Mouse (Mus musculus) embryonic facial prominence, embryonic 12.5 days (tissue): Measurements from ENCODE around the gene Slfn3. TPM values are rescaled to one million over a fixed set of nuclear protein-coding genes. Genes with fewer than 3 reads are reported as not detected.
"Not testable (repeated sequence)": the region's sequence is repeated elsewhere in the genome, so short reads cannot be mapped to it uniquely, and the experiment has no call there.

ENCODE experiments used
- ATAC-seq: fragments of 200-750 bp; cut with Nextera tagmentation; 2 replicates; pipeline ENCODE4 v1.8.0; 2017; ENCODE audit not compliant: insufficient number of reproducible peaks, insufficient read depth, low FRiP score, low TSS enrichment
- H3K27ac ChIP-seq: fragments of 300-500 bp; sonication (generic); 2 replicates; pipeline ENCODE4 v1.5.1; 2016; ENCODE audit warnings: mild to moderate bottlenecking
- H3K27me3 ChIP-seq: fragments of 300-500 bp; sonication (generic); 2 replicates; pipeline ENCODE4 v1.6.1; 2016; ENCODE audit warnings: mild to moderate bottlenecking, moderate library complexity
- H3K36me3 ChIP-seq: fragments of 300-500 bp; sonication (generic); 2 replicates; pipeline ENCODE4 v1.6.1; 2016; ENCODE audit warnings: mild to moderate bottlenecking
- H3K4me1 ChIP-seq: fragments of 300-500 bp; sonication (generic); 2 replicates; pipeline ENCODE4 v1.6.1; 2016
- H3K4me2 ChIP-seq: fragments of 300-500 bp; sonication (generic); replicated peaks from 2 replicates; pipeline ENCODE4 v1.6.1; 2016; ENCODE audit warnings: mild to moderate bottlenecking, moderate library complexity
- H3K4me3 ChIP-seq: fragments of 300-500 bp; sonication (generic); 2 replicates; pipeline ENCODE4 v1.5.1; 2016; ENCODE audit warnings: mild to moderate bottlenecking
- H3K9ac ChIP-seq: fragments of 300-500 bp; sonication (generic); 2 replicates; pipeline ENCODE4 v1.6.1; 2016; ENCODE audit warnings: mild to moderate bottlenecking, moderate library complexity
- H3K9me3 ChIP-seq: fragments of 300-500 bp; sonication (generic); 2 replicates; pipeline ENCODE4 v1.6.1; 2016; ENCODE audit warnings: mild to moderate bottlenecking, moderate library complexity
- WGBS: fragments of 180-500 bp; shearing (Covaris S2); methylation state at CpG from one replicate; pipeline ENCODE4 v1.1.7; 2016; 5-methylcytosine and 5-hydroxymethylcytosine counted together
- polyA plus RNA-seq: library from polyadenylated mRNA; unstranded; fragments of >200 nt; fragmentation: Nextera tagmentation; extraction: Ambion mirVana; gene quantifications from 2 replicates; pipeline ENCODE4 v1.2.1, GENCODE M21; 2016

The Slfn3 gene
- 1.8 and 2.4 TPM in 2 replicates for polyA plus RNA-seq

DNA sequence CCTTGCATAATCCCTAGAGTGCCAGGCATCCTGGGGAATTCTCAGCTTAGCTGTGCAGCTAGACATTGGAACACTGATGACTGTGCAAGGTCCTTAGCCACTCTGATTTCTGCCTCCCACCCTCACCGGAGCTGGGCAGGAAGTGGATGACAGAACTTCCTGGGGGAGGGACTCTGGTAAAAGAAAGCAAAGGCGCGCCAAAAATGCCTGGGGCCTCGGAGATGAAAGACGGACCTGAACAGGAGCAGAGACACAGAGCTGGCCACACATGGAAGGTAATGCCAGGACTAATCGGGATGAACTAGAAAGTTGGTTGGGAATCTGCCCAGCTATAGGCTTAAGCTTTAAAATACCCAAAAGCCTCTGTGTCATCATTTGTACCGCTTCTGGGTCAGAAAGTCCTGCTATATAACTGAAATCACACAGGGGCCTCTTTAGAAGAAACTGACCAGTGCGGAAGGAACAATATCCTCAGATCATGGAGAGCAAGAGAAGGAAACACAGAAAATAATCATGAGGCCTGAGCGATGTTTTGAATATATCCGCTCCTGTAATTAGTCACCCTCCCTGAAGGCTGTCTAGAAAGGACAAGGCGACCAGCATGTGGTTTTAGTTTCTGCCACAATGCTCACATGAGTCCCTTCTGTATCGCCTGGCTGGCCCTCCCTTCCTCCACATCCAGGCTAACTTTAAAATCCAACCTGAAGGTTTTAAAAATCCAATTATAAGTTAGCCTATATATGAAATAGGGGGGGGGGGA lies at the start of gene Slfn3:
Gene Slfn3 (plus strand): TSS at position 197 of the 760 bp plus-strand sequence.
- Histone ChIP-seq H3K27me3 (no peaks in the 10 kb centered on the region), H3K9me3 (no peaks in the 10 kb centered on the region), H3K36me3 (no peaks in the 10 kb centered on the region), H3K4me3 (0 out of 2 replicates have a peak within 1 kb of the TSS, but pooled peaks have one; percentile 5), H3K4me2 (peak within 1 kb of the TSS; percentile 19), H3K9ac (no peak within 1 kb of the TSS), H3K27ac (no peak within 1 kb of the TSS), H3K4me1 (no peaks in the 10 kb centered on the region)
- WGBS: 54% methylated on average over 12 of the region's 12 CpGs
- no peak for ATAC-seq

- not testable (repeated sequence) for H3K27me3 ChIP-seq, H3K4me3 ChIP-seq, H3K36me3 ChIP-seq, H3K9me3 ChIP-seq, ATAC-seq, H3K27ac ChIP-seq, H3K4me2 ChIP-seq, H3K9ac ChIP-seq, H3K4me1 ChIP-seq
- no CpG with 5 or more reads among the region's 1 CpGs for WGBS
Measured at GRCm38 (mm10) chr11:83148939-83149338, 42.2 kb upstream of the Slfn3 start.

GRCm38 (mm10) chr11:83174948-83175539 lies 16.1 kb upstream of the Slfn3 start, which contains the start of gene Slfn4:
Gene Slfn4 (plus strand): TSS chr11:83175186.
- H3K9ac ChIP-seq: no peak within 1 kb of the TSS
- ATAC-seq: no peak
- H3K27ac ChIP-seq: no peak within 1 kb of the TSS
- H3K4me3 ChIP-seq: no peak within 1 kb of the TSS
- H3K27me3 ChIP-seq: no peaks in the 10 kb centered on the region
- H3K4me2 ChIP-seq: no peak within 1 kb of the TSS
- H3K9me3 ChIP-seq: no peaks in the 10 kb centered on the region
- H3K4me1 ChIP-seq: no peaks in the 10 kb centered on the region
- WGBS: 87% methylated on average over 12 of the region's 12 CpGs
- no peaks in the 10 kb centered on the region for H3K36me3 ChIP-seq

GRCm38 (mm10) chr11:83192001-83192400 lies 871 bp downstream of the Slfn3 start:
- H3K27me3 ChIP-seq: no peaks in the 10 kb centered on the region
- 66% methylated on average over 3 of the region's 3 CpGs for WGBS
- peak overlapping the region; percentile 19 for H3K4me2 ChIP-seq
- no peaks in the 10 kb centered on the region for H3K4me1 ChIP-seq
- no peak overlapping the region for H3K4me3 ChIP-seq
- ATAC-seq: no peak
- no peak overlapping the region for H3K27ac ChIP-seq
- no peaks in the 10 kb centered on the region for H3K9me3 ChIP-seq
- no peak overlapping the region for H3K9ac ChIP-seq
- no peaks in the 10 kb centered on the region for H3K36me3 ChIP-seq

- H3K9me3 ChIP-seq: no peaks in the 10 kb centered on the region
- no peaks in the 10 kb centered on the region for H3K36me3 ChIP-seq
- H3K27me3 ChIP-seq: no peaks in the 10 kb centered on the region
- ATAC-seq: no peak
- H3K9ac ChIP-seq: no peak overlapping the region
- H3K27ac ChIP-seq: no peak overlapping the region
- no peak overlapping the region for H3K4me3 ChIP-seq
- H3K4me1 ChIP-seq: no peaks in the 10 kb centered on the region
- H3K4me2 ChIP-seq: no peak overlapping the region
Measured at GRCm38 (mm10) chr11:83205002-83205401, 13.9 kb downstream of the Slfn3 start.

GRCm38 (mm10) chr11:83216119-83216518 lies 25.0 kb downstream of the Slfn3 start:
- H3K27me3 ChIP-seq: no peaks in the 10 kb centered on the region
- no peak overlapping the region for H3K4me2 ChIP-seq
- no peak overlapping the region for H3K9ac ChIP-seq
- H3K36me3 ChIP-seq: no peaks in the 10 kb centered on the region
- H3K9me3 ChIP-seq: no peaks in the 10 kb centered on the region
- no peak for ATAC-seq
- 61% methylated on average over 1 of the region's 1 CpGs for WGBS
- no peaks in the 10 kb centered on the region for H3K4me1 ChIP-seq
- no peak overlapping the region for H3K4me3 ChIP-seq
- no peak overlapping the region for H3K27ac ChIP-seq

GRCm38 (mm10) chr11:83221328-83221877 lies 30.3 kb downstream of the Slfn3 start:
- WGBS: 86% methylated on average over 1 of the region's 1 CpGs
- H3K4me3 ChIP-seq: no peak overlapping the region
- H3K4me2 ChIP-seq: no peak overlapping the region
- H3K9me3 ChIP-seq: no peaks in the 10 kb centered on the region
- H3K9ac ChIP-seq: no peak overlapping the region
- ATAC-seq: no peak
- H3K27me3 ChIP-seq: no peaks in the 10 kb centered on the region
- H3K36me3 ChIP-seq: no peaks in the 10 kb centered on the region
- no peaks in the 10 kb centered on the region for H3K4me1 ChIP-seq
- no peak overlapping the region for H3K27ac ChIP-seq

DNA sequence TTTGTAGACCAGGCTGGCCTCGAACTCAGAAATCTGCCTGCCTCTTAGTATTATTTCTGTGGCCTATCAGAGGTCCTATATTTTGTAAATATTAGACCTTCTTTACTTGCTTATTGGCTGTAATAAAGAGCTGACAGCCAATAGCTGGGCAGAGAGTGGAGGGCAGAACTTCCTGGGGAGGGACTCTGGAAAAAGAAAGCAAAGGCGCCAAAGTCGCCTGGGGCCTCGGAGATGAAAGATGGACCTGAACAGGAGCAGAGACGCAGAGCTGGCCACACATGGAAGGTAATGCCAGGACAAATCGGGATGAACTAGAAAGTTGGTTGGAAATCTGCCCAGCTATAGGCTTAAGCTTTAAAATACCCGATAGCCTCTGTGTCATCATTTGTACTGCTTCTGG lies 32.2 kb downstream of the Slfn3 start:
- no peaks in the 10 kb centered on the region for H3K36me3 ChIP-seq
- H3K27ac ChIP-seq: no peak overlapping the region
- no peaks in the 10 kb centered on the region for H3K4me1 ChIP-seq
- no peaks in the 10 kb centered on the region for H3K27me3 ChIP-seq
- H3K9ac ChIP-seq: no peak overlapping the region
- no peaks in the 10 kb centered on the region for H3K9me3 ChIP-seq
- H3K4me3 ChIP-seq: no peak overlapping the region
- WGBS: 81% methylated on average over 7 of the region's 7 CpGs
- no peak overlapping the region for H3K4me2 ChIP-seq
- ATAC-seq: no peak

- not testable (repeated sequence) for H3K9ac ChIP-seq, H3K9me3 ChIP-seq, H3K27ac ChIP-seq, H3K27me3 ChIP-seq, H3K4me2 ChIP-seq, H3K36me3 ChIP-seq, ATAC-seq, H3K4me1 ChIP-seq, H3K4me3 ChIP-seq
- WGBS: 70% methylated on average over 5 of the region's 5 CpGs
Measured at GRCm38 (mm10) chr11:83223793-83224192, 32.7 kb downstream of the Slfn3 start.

GRCm38 (mm10) chr11:83224217-83224616 lies 33.1 kb downstream of the Slfn3 start:
- Histone ChIP-seq H3K27me3 (no peaks in the 10 kb centered on the region), H3K9me3 (no peaks in the 10 kb centered on the region), H3K4me2 (no peak overlapping the region), H3K4me3 (no peak overlapping the region), H3K4me1 (no peaks in the 10 kb centered on the region), H3K36me3 (no peaks in the 10 kb centered on the region), H3K9ac (no peak overlapping the region), H3K27ac (no peak overlapping the region)
- no peak for ATAC-seq
- WGBS: 88% methylated on average over 9 of the region's 9 CpGs

DNA sequence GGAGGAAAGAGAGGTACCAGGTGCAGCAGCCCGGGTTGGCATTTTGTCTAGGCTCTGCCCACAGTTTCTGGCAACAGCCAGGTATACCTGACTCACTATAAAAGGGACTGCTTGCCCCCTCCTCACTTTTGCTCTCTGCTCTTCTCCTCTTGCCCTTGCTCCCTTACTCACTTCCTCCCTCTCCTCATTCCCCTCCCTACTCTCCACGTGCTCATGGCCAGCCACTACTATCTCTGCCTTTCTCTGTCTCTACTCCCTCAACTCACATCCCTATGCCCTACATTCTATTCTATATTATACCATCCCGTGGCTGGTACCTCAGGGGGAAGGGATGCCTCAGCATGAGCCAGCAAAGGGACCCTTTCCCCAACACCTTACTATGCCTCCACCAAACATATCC lies 33.6 kb downstream of the Slfn3 start:
- Histone ChIP-seq H3K4me1 (no peaks in the 10 kb centered on the region), H3K9me3 (no peaks in the 10 kb centered on the region), H3K27ac (no peak overlapping the region), H3K9ac (no peak overlapping the region), H3K4me2 (no peak overlapping the region), H3K4me3 (no peak overlapping the region), H3K36me3 (no peaks in the 10 kb centered on the region), H3K27me3 (no peaks in the 10 kb centered on the region)
- no peak for ATAC-seq
- WGBS: 82% methylated on average over 3 of the region's 3 CpGs

GRCm38 (mm10) chr11:83225371-83225960 lies 34.3 kb downstream of the Slfn3 start:
- H3K27me3 ChIP-seq: no peaks in the 10 kb centered on the region
- no peak overlapping the region for H3K4me2 ChIP-seq
- no peak for ATAC-seq
- H3K36me3 ChIP-seq: no peaks in the 10 kb centered on the region
- no peaks in the 10 kb centered on the region for H3K9me3 ChIP-seq
- no peak overlapping the region for H3K27ac ChIP-seq
- WGBS: 90% methylated on average over 9 of the region's 9 CpGs
- no peaks in the 10 kb centered on the region for H3K4me1 ChIP-seq
- no peak overlapping the region for H3K4me3 ChIP-seq
- no peak overlapping the region for H3K9ac ChIP-seq
